Mouse (Mus musculus): Measurements from ENCODE around the gene Mypop.

The Mypop gene

DNA sequence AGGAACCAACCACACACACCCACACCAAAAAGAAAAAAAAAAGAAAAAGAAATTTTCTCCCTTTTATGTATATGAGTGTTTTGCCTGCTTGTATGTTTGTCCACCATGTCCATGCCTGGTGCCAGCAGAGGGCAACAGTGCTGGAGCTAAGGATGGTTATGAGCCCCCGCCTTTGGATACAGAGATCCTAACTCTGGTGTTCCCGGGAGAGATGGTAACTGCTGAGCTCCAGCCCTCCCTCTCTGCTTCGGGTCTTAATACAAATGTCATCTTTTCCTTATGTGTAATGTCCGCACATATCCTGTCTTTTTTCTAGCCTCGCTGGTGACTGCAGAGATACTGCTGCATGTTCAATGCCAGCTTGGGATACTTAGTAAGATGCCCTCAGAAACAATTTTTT is 1.1 kb upstream of the Mypop start:
- no peak for DNase-seq (ENCODE audit: low read depth, low spot score)

DNA sequence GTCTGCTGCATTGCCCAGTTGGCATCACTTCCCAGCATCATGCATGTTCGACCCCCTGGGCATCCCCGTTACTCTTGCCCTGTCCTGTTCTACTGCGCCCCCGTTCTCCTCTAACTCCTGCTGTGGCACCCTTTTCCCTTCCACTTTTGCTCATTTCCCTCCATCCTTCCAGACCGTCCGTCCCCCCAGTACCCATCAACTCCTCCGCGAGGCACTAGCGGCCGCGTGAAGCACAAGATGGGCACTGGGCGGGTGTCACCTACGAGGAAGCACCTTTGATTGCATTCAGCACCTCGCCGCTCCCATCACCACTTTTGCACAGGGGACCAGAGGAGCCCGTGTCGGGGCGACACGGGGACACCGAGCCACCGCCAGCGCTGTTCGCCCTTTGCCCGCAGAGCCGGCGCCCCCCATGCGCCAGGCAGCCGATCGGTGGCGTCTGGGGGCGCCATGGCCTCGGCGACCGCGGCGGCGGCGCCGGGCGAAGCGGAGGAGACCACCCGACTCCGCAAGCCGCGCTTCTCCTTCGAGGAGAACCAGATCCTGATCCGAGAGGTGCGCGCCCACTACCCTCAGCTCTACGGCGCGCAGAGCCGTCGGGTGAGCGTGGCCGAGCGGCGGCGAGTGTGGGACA is 732 bp downstream of the Mypop start:
- DNase-seq (ENCODE audit: low read depth, low spot score): no peak

- DNase-seq (ENCODE audit: low read depth, low spot score): no peak
Measured at GRCm38 (mm10) chr7:18992294-18992675, 1.2 kb downstream of the Mypop start.

- DNase-seq (ENCODE audit: low read depth, low spot score): no peak
Measured at GRCm38 (mm10) chr7:18993036-18993435, 2.0 kb downstream of the Mypop start.

GRCm38 (mm10) chr7:18998835-18999234 is 7.8 kb downstream of the Mypop start:
- DNase-seq (ENCODE audit: low read depth, low spot score): no peak

GRCm38 (mm10) chr7:19000421-19000820 is 9.4 kb downstream of the Mypop start:
- no peak for DNase-seq (ENCODE audit: low read depth, low spot score)

DNA sequence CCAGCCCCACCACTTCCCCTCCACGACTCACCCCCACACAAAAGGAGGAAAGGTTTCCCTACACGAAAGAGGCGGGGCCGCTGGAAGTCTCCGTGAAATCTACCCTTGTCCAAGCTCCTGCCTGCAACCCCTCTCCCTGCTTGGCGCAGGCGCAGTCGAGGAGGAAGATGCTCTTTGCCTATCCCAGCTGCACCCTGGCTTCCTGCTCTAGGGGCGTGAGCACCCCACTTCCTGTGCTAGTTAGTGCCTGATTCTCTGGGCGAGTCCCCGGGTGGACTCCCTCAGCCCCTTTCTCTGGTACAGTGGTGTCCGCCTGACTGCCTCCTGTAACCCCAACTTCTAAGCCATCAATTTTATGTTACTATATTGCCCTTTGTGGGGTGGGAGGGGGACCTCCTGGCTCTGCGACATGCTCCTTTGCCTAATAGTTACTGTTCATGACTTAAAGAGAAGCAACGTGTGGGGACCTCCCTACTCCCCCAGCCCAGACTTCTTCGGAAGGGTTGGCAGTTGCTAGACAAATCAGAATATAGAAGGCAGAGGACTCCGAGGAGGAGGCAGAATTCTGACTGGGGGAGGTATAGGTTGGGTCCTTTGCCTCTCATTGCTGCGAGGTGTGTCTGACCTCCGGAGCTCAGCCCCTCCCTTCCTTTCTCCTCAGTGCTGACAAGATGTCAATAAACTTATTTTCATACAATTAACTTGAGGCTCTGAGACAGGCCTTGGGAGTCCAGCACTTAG is 10.2 kb downstream of the Mypop start:
- no peak for DNase-seq (ENCODE audit: low read depth, low spot score)

DNA sequence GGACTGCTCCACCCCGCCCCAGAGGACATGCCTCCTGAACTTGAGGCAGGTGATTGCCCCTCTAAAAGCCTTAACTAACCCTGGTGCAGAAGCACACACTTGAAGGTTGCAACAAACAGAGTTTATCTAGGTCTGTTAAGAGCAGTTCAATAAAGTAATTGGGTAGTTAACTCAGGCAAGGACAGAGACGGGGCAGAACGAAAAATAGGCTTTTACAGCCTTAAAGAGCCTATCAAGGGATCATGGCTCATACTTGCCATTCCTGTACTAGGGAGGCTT is 10.7 kb downstream of the Mypop start:
- no peak for DNase-seq (ENCODE audit: low read depth, low spot score)

- no peak for DNase-seq (ENCODE audit: low read depth, low spot score)
Measured at GRCm38 (mm10) chr7:19002115-19002514, 11.1 kb downstream of the Mypop start.

- peak; percentile 75 for DNase-seq (ENCODE audit: low read depth, low spot score)
Measured at GRCm38 (mm10) chr7:19002848-19003498, 11.9 kb downstream of the Mypop start.

DNA sequence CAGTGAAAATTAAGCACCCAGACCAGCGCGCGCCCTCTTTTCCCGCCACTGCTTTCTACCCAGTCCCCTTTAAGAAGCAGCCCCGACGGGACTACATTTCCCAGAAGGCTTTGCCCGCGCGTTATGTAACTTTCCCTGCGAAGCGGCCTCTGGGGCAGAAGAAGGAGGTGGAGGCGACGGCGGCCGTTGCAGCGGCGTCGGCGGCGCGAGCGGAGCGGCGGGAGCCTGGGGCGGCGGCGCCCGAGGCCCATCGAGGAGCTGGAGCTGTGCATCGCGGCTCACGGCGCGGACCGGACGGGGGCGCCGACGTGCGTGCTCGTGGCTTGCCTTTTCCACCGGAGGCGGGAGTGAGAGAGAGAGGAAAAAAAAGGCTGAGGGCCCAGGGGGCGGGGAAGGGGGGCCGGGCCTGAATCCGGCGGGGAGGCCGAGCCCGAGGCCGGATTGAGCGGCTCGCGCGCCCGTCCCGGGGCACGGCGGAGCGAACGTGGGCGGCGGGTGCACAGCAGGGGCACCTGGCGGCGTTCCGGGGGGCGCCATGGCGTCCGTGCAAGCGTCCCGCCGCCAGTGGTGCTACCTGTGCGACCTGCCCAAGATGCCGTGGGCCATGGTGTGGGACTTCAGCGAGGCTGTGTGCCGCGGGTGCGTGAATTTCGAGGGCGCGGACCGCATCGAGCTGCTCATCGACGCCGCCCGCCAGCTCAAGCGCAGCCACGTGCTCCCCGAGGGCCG is 13.0 kb downstream of the Mypop start, which contains the start of gene Irf2bp1:
Irf2bp1 (plus strand) TSS at position 143 of the 729 bp plus-strand sequence.
- DNase-seq (ENCODE audit: low read depth, low spot score): peak; percentile 85

DNA sequence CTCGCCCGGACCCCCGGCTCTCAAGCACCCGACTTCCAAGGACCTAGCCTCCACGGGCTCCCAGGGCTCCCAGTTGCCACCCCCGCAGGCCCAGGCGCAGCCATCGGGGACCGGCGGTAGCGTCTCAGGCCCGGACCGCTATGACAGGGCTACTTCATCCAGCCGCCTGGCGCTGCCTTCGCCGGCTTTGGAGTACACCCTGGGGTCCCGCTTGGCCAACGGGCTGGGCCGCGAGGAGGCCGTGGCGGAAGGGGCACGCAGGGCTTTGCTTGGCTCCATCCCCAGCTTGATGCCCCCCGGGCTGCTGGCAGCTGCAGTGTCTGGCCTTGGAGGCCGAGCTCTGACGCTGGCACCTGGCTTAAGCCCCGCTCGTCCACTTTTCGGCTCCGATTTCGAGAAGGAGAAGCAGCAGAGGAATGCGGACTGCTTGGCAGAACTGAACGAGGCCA is 13.6 kb downstream of the Mypop start:
- DNase-seq (ENCODE audit: low read depth, low spot score): no peak

- no peak for DNase-seq (ENCODE audit: low read depth, low spot score)
Measured at GRCm38 (mm10) chr7:19005417-19006121, 14.5 kb downstream of the Mypop start.

DNA sequence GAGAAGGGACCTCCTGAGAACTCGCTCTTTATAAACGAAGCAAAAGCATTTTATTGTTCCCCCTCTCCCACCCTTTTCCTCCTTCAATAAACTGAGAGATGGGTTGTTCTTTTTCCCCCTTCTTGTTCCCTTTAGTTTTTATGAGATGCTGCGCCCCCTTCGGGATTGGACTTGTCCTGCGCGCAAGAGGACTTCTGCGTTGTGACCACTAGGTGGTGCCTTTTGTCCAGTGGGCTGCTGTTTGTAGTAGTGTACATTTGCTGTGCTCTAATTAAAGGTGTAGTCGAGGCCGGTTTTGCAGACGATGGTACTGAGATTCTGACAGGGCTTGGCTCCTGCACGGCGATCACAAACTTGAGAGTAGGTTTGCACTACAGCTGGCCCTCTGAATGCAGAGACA is 15.4 kb downstream of the Mypop start:
- peak; percentile 57 for DNase-seq (ENCODE audit: low read depth, low spot score)

- no peak for DNase-seq (ENCODE audit: low read depth, low spot score)
Measured at GRCm38 (mm10) chr7:19007026-19007977, 16.3 kb downstream of the Mypop start.

- no peak for DNase-seq (ENCODE audit: low read depth, low spot score)
Measured at GRCm38 (mm10) chr7:19010581-19010980, 19.5 kb downstream of the Mypop start.

GRCm38 (mm10) chr7:19012025-19012621 is 21.1 kb downstream of the Mypop start:
- no peak for DNase-seq (ENCODE audit: low read depth, low spot score)

GRCm38 (mm10) chr7:19012882-19013281 is 21.8 kb downstream of the Mypop start:
- DNase-seq (ENCODE audit: low read depth, low spot score): no peak

- no peak for DNase-seq (ENCODE audit: low read depth, low spot score)
Measured at GRCm38 (mm10) chr7:19014452-19014851, 23.4 kb downstream of the Mypop start.

GRCm38 (mm10) chr7:19016042-19016441 is 25.0 kb downstream of the Mypop start:
- no peak for DNase-seq (ENCODE audit: low read depth, low spot score)

Data from c-Kit-negative CD71-positive TER-119-positive erythroid progenitor cells, embryonic 14.5 days (primary cell).